In genomic region chr3:104712711-104713110, GRCm38 (mm10) we compare ENCODE assay signal across 25 mouse cellular contexts.
DNase-seq lines count a peak whose midpoint lies in the region; ATAC-seq and TF ChIP-seq lines count a peak whose summit lies in the region.
"Had no signal": no experiment of that assay in that cellular context is flagged by ENCODE, and none has a peak within 500 bp of the region (broad histone marks: within the 10 kb centered on the region; RNA-seq: fewer than 3 reads in every experiment).

No protein-coding gene starts in this region.

- no peak for ATAC-seq in lung, embryonic 14.5 days (ENCODE audit: insufficient read depth)
- ATAC-seq in heart, embryonic 14.5 days (ENCODE audit: insufficient number of reproducible peaks, insufficient read depth, low FRiP score, low read depth) = peak; percentile 69; the same call in 1 of the 2 replicates
- ATAC-seq: hindbrain, embryonic 16.5 days; intestine, embryonic 15.5 days; lung, postnatal 0 days had no signal

- H3K4me1 ChIP-seq in lung, embryonic 14.5 days (ENCODE audit: insufficient read depth) = no peaks in the 10 kb centered on the region
- peaks cover 8 to 11% of the 10 kb centered on the region in 2 experiments for H3K4me1 ChIP-seq in heart, embryonic 14.5 days (ENCODE audit: control insufficient read depth in 2 of 2, insufficient read depth in 2 of 2, low read length in 2 of 2)
- H3K4me1 ChIP-seq: intestine, embryonic 15.5 days had no signal

- no peaks in the 10 kb centered on the region for H3K9me3 ChIP-seq in lung, embryonic 14.5 days (ENCODE audit: low read depth, low read length)
- no peaks in the 10 kb centered on the region for H3K9me3 ChIP-seq in heart, embryonic 14.5 days (ENCODE audit: control insufficient read depth, low read length)
- H3K9me3 ChIP-seq: embryonic facial prominence, embryonic 10.5 days; hindbrain, embryonic 10.5 days; intestine, embryonic 15.5 days; limb, embryonic 10.5 days; liver, embryonic 15.5 days; midbrain, embryonic 10.5 days had no signal

- H3K4me2 ChIP-seq in lung, embryonic 14.5 days = no peak overlapping the region
- 0 out of 2 replicates have a peak overlapping the region, but pooled peaks have one; percentile 10 for H3K4me2 ChIP-seq in heart, embryonic 14.5 days (ENCODE audit: low read length)
- H3K4me2 ChIP-seq: intestine, embryonic 15.5 days; liver, embryonic 15.5 days had no signal

- no peaks in the 10 kb centered on the region for H3K36me3 ChIP-seq in lung, embryonic 14.5 days (ENCODE audit: insufficient read depth)
- no peaks in the 10 kb centered on the region for H3K36me3 ChIP-seq in heart, embryonic 14.5 days (ENCODE audit: control insufficient read depth, insufficient read depth, low read length)
- H3K36me3 ChIP-seq: embryonic facial prominence, embryonic 10.5 days; hindbrain, embryonic 10.5 days; intestine, embryonic 15.5 days; limb, embryonic 10.5 days; liver, embryonic 15.5 days; midbrain, embryonic 10.5 days had no signal

- WGBS in lung, embryonic 14.5 days = 64% methylated on average over 3 of the region's 3 CpGs
- 21% methylated on average over 3 of the region's 3 CpGs for whole genome bisulfite sequencing in heart, embryonic 14.5 days

- no peak overlapping the region for H3K9ac ChIP-seq in lung, embryonic 14.5 days
- no peak overlapping the region for H3K9ac ChIP-seq in heart, embryonic 14.5 days (ENCODE audit: low read length)
- H3K9ac ChIP-seq: intestine, embryonic 15.5 days; liver, embryonic 15.5 days had no signal

- DNase-seq in lung, embryonic 14.5 days = peak; percentile 40
- DNase-seq in lung, postnatal 36 days = no peak
- peak; percentile 12 to 41 for DNase-seq in heart, adult 9 months (ENCODE audit: low spot score in 2 of 2)
- peak; percentile 62 for DNase-seq in heart, postnatal 4 days
- no peak for DNase-seq in neural tube, embryonic 10.5 days (ENCODE audit: extremely low spot score, low spot score)
- DNase-seq in cerebellum, adult 8-10 months = no peak
- DNase-seq: adrenal gland, postnatal 36 days; cerebellum, adult 11 months; gastrocnemius, postnatal 25 days; kidney, adult 9 months; kidney, postnatal 14 days; liver; right cerebral cortex, postnatal 25 days; spleen, adult 18-20 months; thymus, postnatal 25 days had no signal

- H3K27ac ChIP-seq in lung, embryonic 14.5 days (ENCODE audit: low read depth) = no peak overlapping the region
- peak overlapping the region; percentile 10 to 54; a peak in 2 of 4 replicates for H3K27ac ChIP-seq in heart, embryonic 14.5 days (replicated peaks in 1 of 2; ENCODE audit: control insufficient read depth in 1 of 2, insufficient read depth in 1 of 2, low read depth in 2 of 2, low read length in 2 of 2)
- H3K27ac ChIP-seq: embryonic facial prominence, embryonic 10.5 days; hindbrain, embryonic 10.5 days; intestine, embryonic 15.5 days; layer of hippocampus, adult 2 months; limb, embryonic 10.5 days; liver, embryonic 15.5 days; midbrain, embryonic 10.5 days had no signal

- H3K27me3 ChIP-seq in lung, embryonic 14.5 days (ENCODE audit: insufficient read depth, low read length) = no peaks in the 10 kb centered on the region
- H3K27me3 ChIP-seq in heart, embryonic 14.5 days (ENCODE audit: control insufficient read depth, insufficient read depth, low read length) = no peaks in the 10 kb centered on the region
- H3K27me3 ChIP-seq: intestine, embryonic 15.5 days; liver, embryonic 15.5 days had no signal

- H3K4me3 ChIP-seq in lung, embryonic 14.5 days (ENCODE audit: low read depth, low read length) = no peak overlapping the region
- H3K4me3 ChIP-seq in heart, embryonic 14.5 days (ENCODE audit: control insufficient read depth in 1 of 2, insufficient read depth in 1 of 2, low read depth in 1 of 2, low read length in 2 of 2) = no peak overlapping the region
- H3K4me3 ChIP-seq: embryonic facial prominence, embryonic 10.5 days; hindbrain, embryonic 10.5 days; intestine, embryonic 15.5 days; layer of hippocampus, adult 2 months; limb, embryonic 10.5 days; liver, embryonic 15.5 days; midbrain, embryonic 10.5 days had no signal

- no peak for TF ChIP-seq CTCF in lung, embryonic 14.5 days (IDR thresholded peaks at IDR 0.05; ENCODE audit: low read depth)

Comparison
In these comparisons a context has a peak if more than half of its experiments do, and no peak if none do; other contexts are left out.
1. DNase-seq: peak in lung, embryonic 14.5 days (single experiment), heart, adult 9 months (2 of 2) and heart, postnatal 4 days (single experiment); none in lung, postnatal 36 days (single experiment), neural tube, embryonic 10.5 days (single experiment) and cerebellum, adult 8-10 months (single experiment).